Mouse (Mus musculus) heart, postnatal 0 days (tissue): ENCODE results near the gene AU015836. TPM values are rescaled to one million over a fixed set of nuclear protein-coding genes. Genes with fewer than 3 reads are reported as not detected.
"Not testable (repeated sequence)": the region's sequence is repeated elsewhere in the genome, so short reads cannot be mapped to it uniquely, and the experiment has no call there.

ENCODE experiments used
- ATAC-seq: fragments of 200-750 bp; cut with Nextera tagmentation; 2 replicates; pipeline ENCODE4 v1.8.0; 2017; ENCODE audit warnings: low read depth, moderate number of reproducible peaks, moderate library complexity; ENCODE audit not compliant: insufficient read depth
- DNase-seq: peaks from one replicate; pipeline ENCODE4 v3.0.0-alpha.2; 2016; ENCODE audit warnings: low spot score
- H3K27ac ChIP-seq: fragments of 300-500 bp; sonication (generic); 2 replicates; pipeline ENCODE4 v1.5.1; 2014; ENCODE audit warnings: low read depth, mild to moderate bottlenecking
- H3K27me3 ChIP-seq: fragments of 300-500 bp; sonication (generic); 2 replicates; pipeline ENCODE4 v1.6.1; 2014; ENCODE audit warnings: low read length, mixed read lengths; ENCODE audit not compliant: control insufficient read depth, insufficient read depth
- H3K36me3 ChIP-seq: fragments of 300-500 bp; sonication (generic); replicated peaks from 2 replicates; pipeline ENCODE4 v1.6.1; 2014; ENCODE audit warnings: low read length, mixed read lengths; ENCODE audit not compliant: control insufficient read depth, insufficient read depth
- H3K4me1 ChIP-seq: fragments of 300-500 bp; sonication (generic); 2 replicates; pipeline ENCODE4 v1.6.1; 2014; ENCODE audit warnings: antibody characterized with exemption; ENCODE audit not compliant: control insufficient read depth, insufficient read depth
- H3K4me2 ChIP-seq: fragments of 300-500 bp; sonication (generic); 2 replicates; pipeline ENCODE4 v1.6.1; 2014; ENCODE audit warnings: low read depth, mild to moderate bottlenecking, low read length, moderate library complexity
- H3K4me3 ChIP-seq: fragments of 300-500 bp; sonication (generic); 2 replicates; pipeline ENCODE4 v1.5.1; 2014; ENCODE audit warnings: low read depth, low read length
- H3K9ac ChIP-seq: fragments of 300-500 bp; sonication (generic); replicated peaks from 2 replicates; pipeline ENCODE4 v1.6.1; 2014; ENCODE audit warnings: low read depth, low read length, mixed read lengths
- H3K9me3 ChIP-seq: fragments of 300-500 bp; sonication (generic); replicated peaks from 2 replicates; pipeline ENCODE4 v1.6.1; 2016; ENCODE audit warnings: low read length; ENCODE audit not compliant: control insufficient read depth
- CTCF ChIP-seq: IDR thresholded peaks from 2 replicates; pipeline ENCODE4 v1.5.1; 2016; ENCODE audit warnings: antibody characterized with exemption, control low read depth, low read depth
- EP300 ChIP-seq: IDR thresholded peaks from 2 replicates; pipeline ENCODE4 v1.6.1; 2016; ENCODE audit warnings: antibody characterized with exemption, low read depth
- WGBS: fragments of 180-500 bp; shearing (Covaris S2); extraction: QIAGEN DNeasy Blood & Tissue Kit; methylation state at CpG from one replicate; pipeline ENCODE4 v1.1.7; 2014; 5-methylcytosine and 5-hydroxymethylcytosine counted together
- polyA plus RNA-seq: library from polyadenylated mRNA; unstranded; fragments of >200 nt; fragmentation: Nextera tagmentation; extraction: Ambion mirVana; gene quantifications from 2 replicates; pipeline ENCODE4 v1.2.1, GENCODE M21; 2015
- total RNA-seq: library from RNA; depleted of rRNA; stranded (reverse); fragments of >200 nt; gene quantifications from 2 replicates; pipeline ENCODE4 v1.2.3, GENCODE M21; 2014; ENCODE audit warnings: low replicate concordance

Gene AU015836
- total and polyA plus RNA-seq, 2 experiments from 2014 or later: not detected

DNA sequence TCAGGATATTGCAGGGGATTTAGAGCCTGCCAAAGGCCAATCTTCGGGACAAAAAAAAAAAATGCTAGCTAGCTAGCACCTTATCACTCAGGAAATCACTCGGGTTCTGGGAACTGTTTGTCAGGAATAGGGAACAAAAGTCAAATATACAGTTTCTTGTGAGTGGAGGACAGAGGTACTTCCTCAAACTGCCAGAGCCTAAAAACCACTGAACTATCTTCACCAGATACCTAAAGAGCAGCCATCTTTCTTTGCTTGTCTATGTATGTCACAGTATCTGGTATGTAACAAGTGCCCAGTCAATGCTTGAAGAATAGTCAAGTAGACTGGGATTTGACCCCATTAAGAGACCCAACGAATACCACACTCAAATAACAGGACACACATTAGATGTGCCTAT, 10.0 kb upstream of the AU015836 start:
- no peak overlapping the region for H3K9ac ChIP-seq
- H3K4me3 ChIP-seq: no peak overlapping the region
- no peak overlapping the region for H3K27ac ChIP-seq
- no peaks in the 10 kb centered on the region for H3K9me3 ChIP-seq
- no peak for ATAC-seq
- H3K27me3 ChIP-seq: 0 out of 2 replicates have a peak, but pooled peaks cover 7% of the 10 kb centered on the region
- no peak for TF ChIP-seq CTCF
- no peak overlapping the region for H3K4me2 ChIP-seq
- H3K36me3 ChIP-seq: no peaks in the 10 kb centered on the region
- WGBS: 42% methylated on average over 3 of the region's 3 CpGs
- no peak for DNase-seq
- no peaks in the 10 kb centered on the region for H3K4me1 ChIP-seq

DNA sequence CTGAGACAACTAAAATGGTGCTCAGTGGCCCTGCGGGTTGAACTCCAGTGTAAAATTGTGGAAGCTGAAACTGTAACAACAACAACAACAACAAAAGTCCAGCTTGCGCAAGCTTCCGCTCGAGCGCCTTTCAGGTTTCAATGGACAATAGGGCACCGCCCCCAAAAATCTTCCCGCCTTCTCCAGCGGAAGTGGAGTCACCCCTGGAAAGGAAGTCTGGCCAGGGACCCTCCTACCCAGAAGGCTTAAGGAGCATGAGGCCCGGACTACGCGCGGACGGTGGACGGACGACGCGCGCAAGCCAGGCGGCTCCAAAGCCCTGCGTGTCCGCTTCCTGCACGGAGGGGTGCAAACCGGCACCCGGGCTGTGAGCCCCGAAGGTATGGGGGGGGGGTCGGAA, 11.9 kb downstream of the AU015836 start:
- H3K9ac ChIP-seq: no peak overlapping the region
- no peak overlapping the region for H3K27ac ChIP-seq
- H3K4me2 ChIP-seq: no peak overlapping the region
- WGBS: 89% methylated on average over 26 of the region's 26 CpGs
- no peak for ATAC-seq
- no peaks in the 10 kb centered on the region for H3K36me3 ChIP-seq
- DNase-seq: no peak
- TF ChIP-seq CTCF (no peak), EP300 (no peak)
- H3K4me3 ChIP-seq: no peak overlapping the region
- no peaks in the 10 kb centered on the region for H3K9me3 ChIP-seq
- H3K4me1 ChIP-seq: no peaks in the 10 kb centered on the region
- no peaks in the 10 kb centered on the region for H3K27me3 ChIP-seq

DNA sequence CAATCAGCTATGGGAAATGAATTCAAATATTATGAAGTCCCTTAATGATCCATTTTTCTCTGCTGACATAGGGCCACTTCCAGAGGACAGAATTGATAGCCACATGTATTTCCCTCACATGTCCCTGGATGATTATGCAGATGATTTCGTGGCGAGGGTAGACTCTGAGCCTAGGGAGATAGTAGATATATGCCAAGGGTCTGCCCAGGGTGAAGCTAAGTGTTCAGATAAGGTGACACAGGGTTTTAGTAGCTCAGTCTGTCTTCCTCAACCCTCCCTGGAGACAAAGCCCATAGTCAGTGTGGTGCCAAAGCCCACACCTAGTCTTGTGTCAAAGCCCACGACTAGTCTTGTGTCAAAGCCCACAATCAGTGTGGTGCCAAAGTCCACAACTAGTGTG, 13.7 kb downstream of the AU015836 start:
- DNase-seq (no peak), ATAC-seq (no peak)
- WGBS: 73% methylated on average over 3 of the region's 3 CpGs
- no peaks in the 10 kb centered on the region; the same call in 1 of the 2 replicates for H3K27me3 ChIP-seq
- no peaks in the 10 kb centered on the region for H3K4me1 ChIP-seq
- no peaks in the 10 kb centered on the region for H3K36me3 ChIP-seq
- no peak overlapping the region for H3K9ac ChIP-seq
- no peak overlapping the region for H3K27ac ChIP-seq
- no peak overlapping the region for H3K4me3 ChIP-seq
- no peak for TF ChIP-seq EP300
- TF ChIP-seq CTCF: no peak
- H3K4me2 ChIP-seq: no peak overlapping the region
- no peaks in the 10 kb centered on the region for H3K9me3 ChIP-seq

DNA sequence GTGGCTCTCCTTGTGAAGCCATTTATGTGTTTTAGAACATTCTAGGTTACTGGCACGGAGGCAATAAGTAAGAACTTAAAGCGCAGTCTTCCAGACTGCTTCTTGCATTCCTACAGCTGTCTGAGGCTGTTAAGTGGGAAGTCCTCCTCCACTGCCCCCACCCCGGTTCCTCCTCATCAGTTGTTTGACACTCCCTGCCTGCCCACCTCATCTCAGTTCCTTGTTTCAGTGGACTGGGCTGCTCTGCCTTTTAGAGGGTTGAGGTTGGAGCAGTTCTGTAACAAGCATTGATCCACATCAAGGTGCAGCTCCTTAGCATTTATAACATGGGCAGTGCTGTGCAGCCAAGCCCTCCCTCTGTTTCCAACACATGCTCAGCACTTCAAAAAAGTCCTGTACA, 16.6 kb downstream of the AU015836 start:
- not testable (repeated sequence) for H3K9me3 ChIP-seq, DNase-seq, H3K9ac ChIP-seq, H3K4me2 ChIP-seq, ATAC-seq, H3K36me3 ChIP-seq, H3K4me1 ChIP-seq, H3K4me3 ChIP-seq, H3K27me3 ChIP-seq, H3K27ac ChIP-seq
- WGBS: 67% methylated on average over 2 of the region's 3 CpGs

DNA sequence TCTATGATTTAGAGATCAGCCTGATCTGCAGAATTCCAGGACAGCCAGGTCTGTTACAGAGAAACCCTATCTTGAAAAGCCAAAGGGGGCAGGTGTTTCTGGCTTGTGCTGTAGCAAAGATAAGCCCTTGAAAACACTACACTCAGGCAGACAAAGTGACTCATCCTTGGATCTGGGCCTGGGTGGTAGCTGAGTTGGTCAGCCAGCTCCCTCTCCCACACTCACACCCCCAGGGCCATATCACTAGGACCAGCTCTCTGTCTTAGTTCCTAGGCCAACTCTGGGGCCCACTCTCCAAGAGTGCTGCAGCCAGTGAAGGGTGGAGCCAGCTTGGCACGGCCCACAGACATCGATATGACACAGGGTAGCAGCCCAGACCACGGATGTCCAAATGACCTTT, 38.5 kb downstream of the AU015836 start:
- peaks cover 12% of the 10 kb centered on the region; the same call in 1 of the 2 replicates for H3K27me3 ChIP-seq
- DNase-seq: no peak

DNA sequence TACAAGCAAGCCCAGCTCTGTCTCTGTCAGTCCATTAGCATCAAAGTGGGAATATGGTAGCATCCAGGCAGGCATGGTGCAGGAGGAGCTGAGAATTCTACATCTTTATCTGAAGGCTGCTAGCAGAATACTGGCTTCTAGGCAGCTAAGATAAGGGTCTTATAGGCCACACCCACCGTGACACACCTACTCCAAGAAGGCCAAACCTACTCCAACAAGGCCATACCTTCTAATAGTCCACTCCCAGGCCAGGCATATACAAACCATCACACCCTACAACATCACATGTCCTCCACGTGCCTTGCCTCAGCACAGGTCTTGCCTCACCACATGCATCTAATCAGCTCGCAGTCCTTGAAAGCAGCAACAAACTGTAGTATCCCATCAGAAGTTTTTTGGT, 41.0 kb downstream of the AU015836 start:
- peaks cover 16% of the 10 kb centered on the region; the same call in 1 of the 2 replicates for H3K27me3 ChIP-seq
- H3K36me3 ChIP-seq: no peaks in the 10 kb centered on the region
- H3K4me1 ChIP-seq: no peaks in the 10 kb centered on the region
- H3K4me3 ChIP-seq: no peak overlapping the region
- no peak overlapping the region for H3K4me2 ChIP-seq
- DNase-seq (no peak), ATAC-seq (no peak)
- H3K27ac ChIP-seq: no peak overlapping the region
- H3K9ac ChIP-seq: no peak overlapping the region
- H3K9me3 ChIP-seq: no peaks in the 10 kb centered on the region
- 75% methylated on average over 3 of the region's 3 CpGs for WGBS
- TF ChIP-seq CTCF (no peak), EP300 (no peak)

More for the DNA sequence above, 38.5 kb downstream of the AU015836 start:
- no peak for TF ChIP-seq EP300
- no peak for TF ChIP-seq CTCF
- H3K27ac ChIP-seq: no peak overlapping the region
- no peak for ATAC-seq
- 61% methylated on average over 3 of the region's 3 CpGs for WGBS
- no peak overlapping the region for H3K4me3 ChIP-seq
- H3K9ac ChIP-seq: no peak overlapping the region
- H3K4me2 ChIP-seq: no peak overlapping the region
- H3K4me1 ChIP-seq: no peaks in the 10 kb centered on the region
- H3K9me3 ChIP-seq: no peaks in the 10 kb centered on the region
- no peaks in the 10 kb centered on the region for H3K36me3 ChIP-seq
